Mouse (Mus musculus) midbrain, postnatal 0 days (tissue): ENCODE measurements around the gene Slc12a9. TPM values are rescaled to one million over a fixed set of nuclear protein-coding genes. Genes with fewer than 3 reads are reported as not detected.

Experiments
- ATAC-seq: fragments of 200-750 bp; cut with Nextera tagmentation; 2 replicates; pipeline ENCODE4 v1.8.0; 2017; ENCODE audit warnings: moderate number of reproducible peaks, mild to moderate bottlenecking, moderate TSS enrichment, moderate library complexity; ENCODE audit not compliant: low FRiP score
- DNase-seq: peaks from one replicate; pipeline ENCODE4 v3.0.0-alpha.2; 2015; ENCODE audit warnings: low spot score
- H3K27ac ChIP-seq: fragments of 300-500 bp; sonication (generic); 2 replicates; pipeline ENCODE4 v1.5.1; 2014; ENCODE audit warnings: low read depth, mild to moderate bottlenecking, low read length, mixed read lengths
- H3K27me3 ChIP-seq: fragments of 300-500 bp; sonication (generic); 2 replicates; pipeline ENCODE4 v1.6.1; 2014; ENCODE audit warnings: low read length, control low read depth, mixed read lengths; ENCODE audit not compliant: insufficient read depth
- H3K36me3 ChIP-seq: fragments of 300-500 bp; sonication (generic); 2 replicates; pipeline ENCODE4 v1.6.1; 2014; ENCODE audit warnings: low read length, control low read depth, mixed read lengths; ENCODE audit not compliant: insufficient read depth
- H3K4me1 ChIP-seq: fragments of 300-500 bp; sonication (generic); 2 replicates; pipeline ENCODE4 v1.6.1; 2014; ENCODE audit warnings: mild to moderate bottlenecking, control low read depth, antibody characterized with exemption, low read length, mixed read lengths; ENCODE audit not compliant: insufficient read depth
- H3K4me2 ChIP-seq: fragments of 300-500 bp; sonication (generic); 2 replicates; pipeline ENCODE4 v1.6.1; 2014; ENCODE audit warnings: low read depth, mild to moderate bottlenecking, low read length, mixed read lengths; ENCODE audit not compliant: poor library complexity, severe bottlenecking
- H3K4me3 ChIP-seq: fragments of 300-500 bp; sonication (generic); 2 replicates; pipeline ENCODE4 v1.5.1; 2014; ENCODE audit warnings: low read depth, mild to moderate bottlenecking, low read length, moderate library complexity
- H3K9ac ChIP-seq: fragments of 300-500 bp; sonication (generic); replicated peaks from 2 replicates; pipeline ENCODE4 v1.6.1; 2014; ENCODE audit warnings: mild to moderate bottlenecking, low read length, moderate library complexity, mixed read lengths; ENCODE audit not compliant: poor library complexity, severe bottlenecking
- H3K9me3 ChIP-seq: fragments of 300-500 bp; sonication (generic); 2 replicates; pipeline ENCODE4 v1.6.1; 2016; ENCODE audit warnings: low read length, control low read depth
- CTCF ChIP-seq: IDR thresholded peaks from 2 replicates; pipeline ENCODE4 v1.5.1; 2016; ENCODE audit warnings: antibody characterized with exemption, mild to moderate bottlenecking
- whole genome bisulfite sequencing: fragments of 180-500 bp; shearing (Covaris S2); extraction: QIAGEN DNeasy Blood & Tissue Kit; methylation state at CpG from one replicate; pipeline ENCODE4 v1.1.7; 2014; 5-methylcytosine and 5-hydroxymethylcytosine counted together
- microRNA-seq: library from miRNA; unstranded; fragments of <30 nt; microRNA quantifications from one replicate; pipeline ENCODE4, GENCODE M21; 2016; ENCODE audit warnings: borderline number of aligned reads
- polyA plus RNA-seq: library from polyadenylated mRNA; unstranded; fragments of >200 nt; fragmentation: Nextera tagmentation; extraction: Ambion mirVana; gene quantifications from 2 replicates; pipeline ENCODE4 v1.2.1, GENCODE M21; 2015
- total RNA-seq: library from RNA; depleted of rRNA; stranded (reverse); fragments of >200 nt; gene quantifications from 2 replicates; pipeline ENCODE4 v1.2.3, GENCODE M21; 2014; rRNA removed

The Slc12a9 gene
- total and polyA plus RNA-seq, 2 experiments from 2014 or later = 27.8 to 28.9 TPM

DNA sequence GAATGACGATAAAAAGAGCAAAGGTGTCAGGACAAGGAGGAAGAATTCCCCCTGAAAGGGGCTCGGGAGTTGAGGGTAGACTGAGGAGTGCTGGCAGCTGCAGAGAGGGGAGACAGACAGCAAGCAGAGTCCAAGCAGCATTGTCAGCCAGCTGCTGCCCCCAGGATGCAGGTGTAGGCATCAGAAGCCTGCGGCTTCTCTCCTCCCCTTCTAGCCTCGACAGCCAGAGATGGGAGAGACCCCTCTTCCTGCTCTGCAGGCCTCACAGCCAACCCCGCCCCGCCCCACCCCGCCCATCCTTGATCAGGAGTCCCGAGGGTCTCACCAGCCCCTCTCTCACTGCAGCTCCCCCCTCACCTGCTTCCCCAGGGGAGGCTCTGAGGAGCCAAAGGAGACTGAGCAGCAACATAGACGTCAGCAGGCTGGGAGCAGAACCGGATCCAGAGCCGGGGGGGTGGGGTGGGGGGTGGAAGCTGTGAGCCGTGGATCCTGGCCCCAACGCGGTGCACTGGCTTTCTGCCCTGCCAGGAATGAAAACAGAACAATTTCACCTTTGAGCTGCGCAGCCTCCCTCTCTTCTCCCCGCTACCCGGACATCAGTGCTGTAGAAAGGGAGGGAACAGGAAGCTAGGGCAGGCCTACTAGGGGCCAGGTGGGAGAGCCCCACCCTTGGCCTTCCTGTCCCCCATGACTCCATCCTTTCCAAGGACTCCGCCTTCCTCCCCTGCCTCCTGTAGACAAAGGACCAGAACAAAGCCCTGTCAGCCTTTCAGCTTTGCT lies 65.1 kb downstream of the Slc12a9 start:
- WGBS = 28% methylated on average over 16 of the region's 18 CpGs
- H3K4me2 ChIP-seq = no peak overlapping the region

DNA sequence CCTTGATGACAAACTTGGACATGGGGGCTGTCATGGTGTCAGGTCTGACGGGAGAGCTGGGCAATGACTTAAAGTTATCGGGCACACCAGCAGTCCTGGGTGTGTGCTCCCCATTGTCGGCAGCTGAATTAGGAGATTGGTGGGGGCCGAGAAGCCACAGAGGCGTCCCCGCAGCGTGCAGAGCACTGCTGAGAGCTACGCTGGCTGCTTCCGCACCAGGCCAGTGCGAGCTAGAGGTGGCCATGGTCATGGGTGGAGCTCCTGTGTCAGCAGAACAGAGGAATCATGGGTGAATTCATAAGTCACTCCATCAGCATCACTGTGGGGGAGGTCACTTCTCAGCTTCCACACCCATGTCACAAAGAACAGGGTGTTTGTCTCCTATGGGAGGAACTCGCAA lies 68.6 kb downstream of the Slc12a9 start:
- H3K27me3 ChIP-seq = no peaks in the 10 kb centered on the region
- no peak overlapping the region for H3K4me2 ChIP-seq
- 90% methylated on average over 11 of the region's 11 CpGs for WGBS
- no peak overlapping the region for H3K27ac ChIP-seq
- H3K36me3 ChIP-seq = no peaks in the 10 kb centered on the region
- H3K9me3 ChIP-seq = no peaks in the 10 kb centered on the region
- no peaks in the 10 kb centered on the region for H3K4me1 ChIP-seq
- no peak overlapping the region for H3K4me3 ChIP-seq
- no peak for DNase-seq
- no peak overlapping the region for H3K9ac ChIP-seq
- TF ChIP-seq CTCF = no peak
- ATAC-seq = no peak

More for the DNA sequence above, 65.1 kb downstream of the Slc12a9 start:
- H3K9ac ChIP-seq = no peak overlapping the region
- no peak for TF ChIP-seq CTCF
- DNase-seq (no peak), ATAC-seq (no peak)
- H3K27ac ChIP-seq = no peak overlapping the region
- H3K36me3 ChIP-seq = no peaks in the 10 kb centered on the region
- no peaks in the 10 kb centered on the region for H3K4me1 ChIP-seq
- H3K9me3 ChIP-seq = no peaks in the 10 kb centered on the region
- H3K27me3 ChIP-seq = no peaks in the 10 kb centered on the region
- H3K4me3 ChIP-seq = no peak overlapping the region

Small RNAs within 50 kb of the gene (microRNA-seq; reads per million reads assigned to microRNA genes)
- 1.0 reads per million for gene Mir7036
- not detected for gene Mir8116

Other genes with a start within 250 kb of the Slc12a9 start
- 3.7 and 5.4 TPM in 2 replicates for gene Trim56, start 217.4 kb downstream of the Slc12a9 start, total RNA-seq
- gene Trim56, start 217.4 kb downstream of the Slc12a9 start, polyA plus RNA-seq = 1.2 and 1.4 TPM in 2 replicates
- gene Muc3, start 184.3 kb downstream of the Slc12a9 start, total RNA-seq = not detected in 2 replicates
- gene Muc3, start 184.3 kb downstream of the Slc12a9 start, polyA plus RNA-seq = not detected in 2 replicates
- 0.90 TPM in 1 of 2 replicates, not detected in the other for gene Muc3a, start 121.2 kb downstream of the Slc12a9 start, total RNA-seq
- gene Muc3a, start 121.2 kb downstream of the Slc12a9 start, polyA plus RNA-seq = 0.45 and 0.68 TPM in 2 replicates
- gene Ache, start 46.1 kb downstream of the Slc12a9 start, total RNA-seq = 168 and 174 TPM in 2 replicates
- 132 and 148 TPM in 2 replicates for gene Ache, start 46.1 kb downstream of the Slc12a9 start, polyA plus RNA-seq
- 24.5 and 29.3 TPM in 2 replicates for gene Ufsp1, start 39.0 kb downstream of the Slc12a9 start, total RNA-seq
- 35.0 and 41.2 TPM in 2 replicates for gene Ufsp1, start 39.0 kb downstream of the Slc12a9 start, polyA plus RNA-seq
- gene Srrt, start 25.9 kb downstream of the Slc12a9 start, total RNA-seq = 112 and 114 TPM in 2 replicates
- 53.4 and 56.4 TPM in 2 replicates for gene Srrt, start 25.9 kb downstream of the Slc12a9 start, polyA plus RNA-seq
- gene Trip6, start 19.2 kb downstream of the Slc12a9 start, total RNA-seq = 11.6 and 17.5 TPM in 2 replicates
- gene Trip6, start 19.2 kb downstream of the Slc12a9 start, polyA plus RNA-seq = 10.3 and 10.9 TPM in 2 replicates
- gene Ephb4, start 16.5 kb upstream of the Slc12a9 start, total RNA-seq = 14.0 and 16.0 TPM in 2 replicates
- 4.7 and 4.9 TPM in 2 replicates for gene Ephb4, start 16.5 kb upstream of the Slc12a9 start, polyA plus RNA-seq
- gene Zan, start 143.5 kb upstream of the Slc12a9 start, total RNA-seq = 0.85 and 0.99 TPM in 2 replicates
- gene Zan, start 143.5 kb upstream of the Slc12a9 start, polyA plus RNA-seq = 0.31 and 0.49 TPM in 2 replicates
- gene Pop7, start 168.9 kb upstream of the Slc12a9 start, total RNA-seq = 73.2 and 95.3 TPM in 2 replicates
- gene Pop7, start 168.9 kb upstream of the Slc12a9 start, polyA plus RNA-seq = 91.5 and 95.6 TPM in 2 replicates
- gene Gigyf1, start 185.0 kb upstream of the Slc12a9 start, total RNA-seq = 23.6 and 30.8 TPM in 2 replicates
- gene Gigyf1, start 185.0 kb upstream of the Slc12a9 start, polyA plus RNA-seq = 16.3 and 17.8 TPM in 2 replicates
- gene Epo, start 199.6 kb upstream of the Slc12a9 start, total RNA-seq = not detected in 2 replicates
- gene Epo, start 199.6 kb upstream of the Slc12a9 start, polyA plus RNA-seq = not detected in 2 replicates
- 1,154 and 1,456 TPM in 2 replicates for gene Gnb2, start 199.9 kb upstream of the Slc12a9 start, total RNA-seq
- gene Gnb2, start 199.9 kb upstream of the Slc12a9 start, polyA plus RNA-seq = 590 and 632 TPM in 2 replicates
- 248 and 270 TPM in 2 replicates for gene Actl6b, start 219.9 kb upstream of the Slc12a9 start, total RNA-seq
- gene Actl6b, start 219.9 kb upstream of the Slc12a9 start, polyA plus RNA-seq = 264 and 287 TPM in 2 replicates
- 22.3 and 29.6 TPM in 2 replicates for gene Tfr2, start 236.2 kb upstream of the Slc12a9 start, total RNA-seq
- gene Tfr2, start 236.2 kb upstream of the Slc12a9 start, polyA plus RNA-seq = 21.7 and 22.7 TPM in 2 replicates